Mouse (Mus musculus): ENCODE measurements at regions not wholly inside any gene's neighbourhood (a gene's known extent, or its start where the extent isn't known, plus 50 kb on each side); places are given as distances from the start of the nearest gene placed in this dataset.

DNA sequence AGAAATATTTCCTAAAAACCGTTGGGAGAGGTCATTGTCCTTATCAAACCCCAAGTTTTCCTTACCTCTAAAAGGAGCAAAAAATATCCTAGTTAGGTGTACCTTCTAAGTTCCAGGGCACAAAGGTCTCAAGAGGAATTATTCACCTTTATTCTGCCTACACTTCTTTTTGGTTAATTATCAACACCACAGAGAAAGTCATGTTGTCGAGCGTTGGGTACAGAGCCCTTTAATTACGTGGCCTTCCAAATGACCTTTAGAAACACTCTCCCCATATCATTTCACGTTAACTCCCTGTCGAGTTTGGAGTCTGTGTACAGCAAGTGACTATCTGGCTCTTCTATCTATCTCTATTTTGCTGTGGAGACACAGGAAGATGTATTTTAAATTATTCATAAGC lies 90.7 kb upstream of the Gm765 start:
- DNase-seq, result no peak

DNA sequence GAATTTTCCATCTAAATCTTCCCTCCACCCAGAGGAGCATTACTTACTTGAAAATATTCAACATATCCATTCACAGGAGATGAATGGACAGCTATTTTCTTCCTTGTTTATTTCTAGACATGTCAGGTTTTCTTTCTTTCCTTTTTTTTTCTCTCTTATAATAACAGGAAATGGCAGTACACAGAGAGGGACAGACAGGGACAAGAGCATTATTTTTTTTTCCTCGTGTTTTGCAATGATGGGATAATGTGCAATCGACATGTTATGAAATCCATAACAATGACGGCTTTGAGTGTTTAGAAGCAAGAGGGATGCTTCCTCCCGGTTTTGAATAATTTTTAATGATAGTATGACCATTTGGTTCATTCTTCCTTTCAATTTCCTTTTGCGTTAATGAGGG lies 86.6 kb upstream of the Gm765 start:
- DNase-seq, result no peak

DNA sequence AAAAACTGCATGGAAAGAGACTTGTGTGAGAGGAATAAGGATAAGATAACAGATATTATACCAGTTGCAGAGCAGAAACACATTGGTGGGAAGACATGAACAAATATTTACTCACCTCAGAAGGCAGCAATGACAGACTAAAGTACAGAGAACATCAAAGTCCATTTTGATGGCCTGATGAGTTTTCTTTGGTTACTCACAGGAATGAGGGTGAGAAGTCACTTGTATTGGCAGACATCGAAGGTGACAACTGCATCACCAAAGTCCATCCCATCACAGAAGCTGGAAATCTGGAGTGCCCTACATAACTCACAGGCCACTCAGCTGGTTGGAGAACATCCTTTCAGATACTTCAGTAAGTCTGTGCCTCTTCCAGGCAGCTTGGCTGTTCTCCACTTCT lies 60.1 kb upstream of the Gm765 start:
- no peak for DNase-seq

DNA sequence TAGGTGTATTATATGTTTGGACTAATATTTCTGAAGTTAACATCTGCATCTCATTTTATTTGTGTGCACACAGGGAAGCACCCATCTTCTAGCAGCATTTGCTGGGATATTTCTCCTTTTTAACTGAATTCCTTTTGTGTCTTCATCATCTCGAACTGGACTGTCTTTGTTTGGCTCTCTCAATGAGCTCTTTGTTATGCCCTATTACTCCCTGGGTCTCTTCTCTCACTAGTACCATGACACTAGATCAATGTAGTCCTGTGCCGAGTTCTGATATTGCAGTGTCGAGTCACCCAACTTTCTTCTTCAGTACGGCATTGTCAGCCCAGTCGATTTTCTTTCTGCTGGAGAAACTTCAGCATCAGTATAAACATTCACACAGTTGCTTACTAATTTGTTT lies 52.0 kb upstream of the Gm765 start:
- DNase-seq, result no peak

Data from kidney, postnatal 10 days (tissue).